Mouse (Mus musculus) liver, embryonic 12.5 days (tissue): ENCODE measurements around the gene Oxgr1. TPM values are rescaled to one million over a fixed set of nuclear protein-coding genes. Genes with fewer than 3 reads are reported as not detected.

Experiments used
- ATAC-seq: fragments of 200-750 bp; cut with Nextera tagmentation; 2 replicates; pipeline ENCODE4 v1.8.0; 2017; ENCODE audit warnings: moderate number of reproducible peaks, mild to moderate bottlenecking, moderate library complexity
- H3K27ac ChIP-seq: fragments of 300-500 bp; sonication (generic); 2 replicates; pipeline ENCODE4 v1.5.1; 2016; ENCODE audit warnings: mild to moderate bottlenecking
- H3K27me3 ChIP-seq: fragments of 300-500 bp; sonication (generic); replicated peaks from 2 replicates; pipeline ENCODE4 v1.6.1; 2016; ENCODE audit warnings: mild to moderate bottlenecking, moderate library complexity
- H3K36me3 ChIP-seq: fragments of 300-500 bp; sonication (generic); 2 replicates; pipeline ENCODE4 v1.6.1; 2016; ENCODE audit warnings: mild to moderate bottlenecking, moderate library complexity
- H3K4me1 ChIP-seq: fragments of 300-500 bp; sonication (generic); 2 replicates; pipeline ENCODE4 v1.6.1; 2016
- H3K4me2 ChIP-seq: fragments of 300-500 bp; sonication (generic); 2 replicates; pipeline ENCODE4 v1.6.1; 2016; ENCODE audit warnings: mild to moderate bottlenecking, moderate library complexity
- H3K4me3 ChIP-seq: fragments of 300-500 bp; sonication (generic); 2 replicates; pipeline ENCODE4 v1.5.1; 2016; ENCODE audit warnings: mild to moderate bottlenecking, moderate library complexity
- H3K9ac ChIP-seq: fragments of 300-500 bp; sonication (generic); 2 replicates; pipeline ENCODE4 v1.6.1; 2016; ENCODE audit warnings: mild to moderate bottlenecking, moderate library complexity
- H3K9me3 ChIP-seq: fragments of 300-500 bp; sonication (generic); replicated peaks from 2 replicates; pipeline ENCODE4 v1.6.1; 2016; ENCODE audit warnings: mild to moderate bottlenecking, moderate library complexity
- WGBS: fragments of 180-500 bp; shearing (Covaris S2); methylation state at CpG from one replicate; pipeline ENCODE4 v1.1.7; 2016; ENCODE audit not compliant: insufficient replicate concordance; 5-methylcytosine and 5-hydroxymethylcytosine counted together
- polyA plus RNA-seq: library from polyadenylated mRNA; unstranded; fragments of >200 nt; fragmentation: Nextera tagmentation; extraction: Ambion mirVana; gene quantifications from 2 replicates; pipeline ENCODE4 v1.2.1, GENCODE M21; 2016

Oxgr1 gene
- polyA plus RNA-seq: not detected in 2 replicates

DNA sequence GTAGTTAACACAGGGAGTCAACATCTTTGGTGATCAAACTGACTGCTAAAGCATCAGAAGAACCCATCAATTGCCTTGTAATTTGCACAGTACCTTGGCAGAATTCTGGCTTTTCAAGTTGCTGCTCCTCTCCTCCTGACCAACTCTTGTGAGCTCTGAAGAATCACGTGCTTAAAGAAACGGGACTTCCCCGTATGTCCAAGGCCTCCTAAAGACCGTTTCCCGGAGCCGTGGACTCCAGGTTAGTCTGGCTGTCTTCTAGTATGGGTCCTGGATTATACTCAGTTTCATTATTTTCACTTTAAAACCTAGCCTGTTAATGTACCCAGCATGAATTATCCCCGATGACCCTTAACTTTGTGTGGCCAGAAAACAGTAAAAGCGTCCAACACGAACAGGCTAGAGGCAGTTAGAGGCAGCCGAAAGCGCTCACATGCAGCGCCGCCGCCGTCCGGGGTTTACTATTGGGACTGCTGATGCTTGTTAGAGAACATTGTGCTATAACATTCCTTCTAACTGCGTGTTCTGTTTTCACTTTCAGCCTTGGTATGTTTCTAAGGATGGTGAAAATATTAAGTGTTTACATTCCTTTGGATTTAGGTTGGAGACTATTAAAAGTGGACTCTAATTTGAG lies at the start of gene Oxgr1:
Gene Oxgr1 (minus strand): TSS at position 249 of the 634 bp plus-strand sequence.
- Histone ChIP-seq H3K27ac (no peak within 1 kb of the TSS), H3K9me3 (peaks cover 7% of the 10 kb centered on the region; the same call in 1 of the 2 replicates), H3K4me1 (no peaks in the 10 kb centered on the region), H3K27me3 (no peaks in the 10 kb centered on the region), H3K4me3 (no peak within 1 kb of the TSS), H3K4me2 (no peak within 1 kb of the TSS), H3K36me3 (no peaks in the 10 kb centered on the region), H3K9ac (no peak within 1 kb of the TSS)
- no peak for ATAC-seq
- 84% methylated on average over 17 of the region's 17 CpGs for WGBS

GRCm38 (mm10) chr14:120090401-120090800 lies 48.2 kb upstream of the Oxgr1 start:
- 67% methylated on average over 1 of the region's 1 CpGs for WGBS
- Histone ChIP-seq H3K36me3 (no peaks in the 10 kb centered on the region), H3K4me1 (no peaks in the 10 kb centered on the region), H3K27me3 (no peaks in the 10 kb centered on the region), H3K4me3 (no peak overlapping the region), H3K9ac (no peak overlapping the region), H3K4me2 (no peak overlapping the region), H3K9me3 (no peaks in the 10 kb centered on the region), H3K27ac (no peak overlapping the region)
- ATAC-seq: no peak

GRCm38 (mm10) chr14:120089649-120090360 lies 47.6 kb upstream of the Oxgr1 start:
- H3K4me2 ChIP-seq: no peak overlapping the region
- H3K4me3 ChIP-seq: no peak overlapping the region
- H3K4me1 ChIP-seq: no peaks in the 10 kb centered on the region
- no peak for ATAC-seq
- H3K27me3 ChIP-seq: no peaks in the 10 kb centered on the region
- no peaks in the 10 kb centered on the region for H3K36me3 ChIP-seq
- H3K27ac ChIP-seq: no peak overlapping the region
- no peak overlapping the region for H3K9ac ChIP-seq
- 62% methylated on average over 14 of the region's 14 CpGs for WGBS
- no peaks in the 10 kb centered on the region for H3K9me3 ChIP-seq

- 74% methylated on average over 7 of the region's 7 CpGs for WGBS
- H3K9ac ChIP-seq: no peak overlapping the region
Measured at GRCm38 (mm10) chr14:120089006-120089648, 46.9 kb upstream of the Oxgr1 start.

GRCm38 (mm10) chr14:120084084-120084667 lies 41.9 kb upstream of the Oxgr1 start:
- Histone ChIP-seq H3K9me3 (no peaks in the 10 kb centered on the region), H3K9ac (no peak overlapping the region), H3K27ac (no peak overlapping the region), H3K4me1 (no peaks in the 10 kb centered on the region), H3K4me3 (no peak overlapping the region), H3K4me2 (no peak overlapping the region), H3K36me3 (no peaks in the 10 kb centered on the region), H3K27me3 (no peaks in the 10 kb centered on the region)
- ATAC-seq: no peak
- 74% methylated on average over 9 of the region's 9 CpGs for WGBS

More at GRCm38 (mm10) chr14:120089006-120089648, 46.9 kb upstream of the Oxgr1 start:
- Histone ChIP-seq H3K4me2 (no peak overlapping the region), H3K4me3 (no peak overlapping the region), H3K27ac (no peak overlapping the region), H3K9me3 (no peaks in the 10 kb centered on the region), H3K27me3 (no peaks in the 10 kb centered on the region), H3K4me1 (no peaks in the 10 kb centered on the region), H3K36me3 (no peaks in the 10 kb centered on the region)
- ATAC-seq: no peak

- H3K4me2 ChIP-seq: no peak overlapping the region
- WGBS: 43% methylated on average over 2 of the region's 2 CpGs
- no peak for ATAC-seq
- no peak overlapping the region for H3K9ac ChIP-seq
- H3K9me3 ChIP-seq: no peaks in the 10 kb centered on the region
- H3K4me1 ChIP-seq: no peaks in the 10 kb centered on the region
- H3K4me3 ChIP-seq: no peak overlapping the region
- no peaks in the 10 kb centered on the region for H3K27me3 ChIP-seq
- H3K27ac ChIP-seq: no peak overlapping the region
- H3K36me3 ChIP-seq: no peaks in the 10 kb centered on the region
Measured at GRCm38 (mm10) chr14:120076192-120076591, 34.0 kb upstream of the Oxgr1 start.

DNA sequence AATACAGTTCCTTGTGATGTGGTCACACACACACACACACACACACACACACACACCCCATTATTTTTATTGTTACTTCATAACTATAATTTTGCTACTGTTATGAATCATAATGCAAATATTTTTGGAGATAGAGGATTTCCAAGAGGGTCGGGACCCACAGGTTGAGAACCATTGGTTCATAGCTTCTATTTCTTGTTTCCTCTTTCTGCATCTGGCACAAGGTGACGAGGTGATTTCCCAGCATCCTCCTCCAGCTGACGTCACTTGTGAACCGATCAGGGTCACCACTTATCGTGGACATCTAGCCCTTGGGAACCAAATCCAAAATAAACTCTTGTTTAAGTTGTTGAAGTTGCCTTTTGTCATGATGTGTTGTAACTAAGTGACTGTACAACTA lies 33.5 kb upstream of the Oxgr1 start:
- Histone ChIP-seq H3K4me2 (no peak overlapping the region), H3K9ac (no peak overlapping the region), H3K27ac (no peak overlapping the region), H3K9me3 (no peaks in the 10 kb centered on the region), H3K27me3 (no peaks in the 10 kb centered on the region), H3K4me3 (no peak overlapping the region), H3K4me1 (no peaks in the 10 kb centered on the region), H3K36me3 (no peaks in the 10 kb centered on the region)
- 53% methylated on average over 5 of the region's 5 CpGs for WGBS
- ATAC-seq: no peak

DNA sequence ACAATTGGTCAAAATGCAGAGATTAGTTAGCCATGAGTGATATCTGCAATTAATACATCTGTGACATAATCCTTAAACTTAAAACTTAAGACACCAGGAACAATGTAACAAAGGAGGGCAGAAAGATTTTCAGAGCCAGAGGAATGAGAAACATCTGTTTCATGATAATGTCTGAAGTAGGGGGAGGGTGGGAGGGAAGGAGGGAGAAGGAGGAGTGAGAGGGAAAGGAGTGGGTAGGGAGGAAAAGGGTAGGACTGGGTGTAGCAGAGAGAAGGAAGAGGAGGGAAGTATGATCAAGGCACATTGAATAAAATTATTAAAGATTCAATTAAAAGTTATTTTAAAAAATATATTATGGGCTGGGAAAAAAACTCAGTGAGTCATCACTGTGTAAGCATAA lies 32.0 kb upstream of the Oxgr1 start:
- H3K9me3 ChIP-seq: no peaks in the 10 kb centered on the region
- no peak overlapping the region for H3K4me2 ChIP-seq
- H3K4me3 ChIP-seq: no peak overlapping the region
- no peaks in the 10 kb centered on the region for H3K36me3 ChIP-seq
- H3K27me3 ChIP-seq: no peaks in the 10 kb centered on the region
- no peak for ATAC-seq
- H3K9ac ChIP-seq: no peak overlapping the region
- H3K27ac ChIP-seq: no peak overlapping the region
- no peaks in the 10 kb centered on the region for H3K4me1 ChIP-seq

DNA sequence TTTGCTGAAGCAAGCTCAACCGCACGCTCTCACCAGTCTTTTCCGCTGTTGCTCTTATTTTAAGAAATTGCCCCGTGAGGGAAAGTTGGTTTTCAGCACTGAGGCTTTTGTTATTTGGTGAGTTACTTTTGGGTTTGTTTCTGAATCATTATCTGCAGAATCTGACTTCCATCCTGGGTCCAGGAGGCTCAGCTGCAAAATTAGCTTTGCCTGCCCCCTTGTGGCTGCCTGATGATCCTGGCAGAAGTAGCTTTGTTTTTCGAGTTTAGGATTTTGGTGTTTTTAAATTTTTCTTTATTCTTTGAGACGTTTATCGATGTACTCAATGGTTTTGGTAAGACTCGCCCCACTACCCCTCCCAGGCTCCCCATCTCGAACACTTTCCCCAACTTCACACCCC lies 18.9 kb upstream of the Oxgr1 start:
- no peaks in the 10 kb centered on the region for H3K4me1 ChIP-seq
- H3K9ac ChIP-seq: no peak overlapping the region

DNA sequence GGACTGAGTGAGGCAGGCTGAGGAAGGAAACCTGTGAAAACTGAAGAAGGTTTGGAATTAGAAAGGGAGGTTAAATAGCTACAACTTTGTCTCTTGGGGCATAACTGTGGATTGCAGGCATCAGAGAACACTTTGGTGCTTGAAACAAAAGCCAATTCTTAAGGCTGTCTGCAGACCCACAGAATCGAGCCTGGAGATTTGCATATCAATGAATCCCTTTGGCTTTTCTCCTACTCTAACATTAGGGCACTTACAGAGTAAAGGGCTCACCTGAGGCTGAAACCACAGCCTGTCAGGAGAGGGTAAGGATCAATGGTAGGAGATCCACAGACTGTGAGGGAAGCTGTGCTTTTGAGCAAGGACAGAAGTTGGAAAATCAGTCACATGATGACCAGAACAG lies 8.8 kb downstream of the Oxgr1 start:
- H3K4me1 ChIP-seq: no peaks in the 10 kb centered on the region
- no peak overlapping the region for H3K9ac ChIP-seq
- H3K4me2 ChIP-seq: no peak overlapping the region
- no peaks in the 10 kb centered on the region for H3K9me3 ChIP-seq
- H3K36me3 ChIP-seq: no peaks in the 10 kb centered on the region
- no peak overlapping the region for H3K4me3 ChIP-seq
- no peaks in the 10 kb centered on the region for H3K27me3 ChIP-seq
- H3K27ac ChIP-seq: no peak overlapping the region
- 17% methylated on average over 1 of the region's 1 CpGs for WGBS
- ATAC-seq: no peak

More for the DNA sequence above, 18.9 kb upstream of the Oxgr1 start:
- H3K4me3 ChIP-seq: no peak overlapping the region
- no peaks in the 10 kb centered on the region; the same call in 1 of the 2 replicates for H3K9me3 ChIP-seq
- H3K4me2 ChIP-seq: no peak overlapping the region
- ATAC-seq: no peak
- no peak overlapping the region for H3K27ac ChIP-seq
- 54% methylated on average over 9 of the region's 9 CpGs for WGBS
- H3K27me3 ChIP-seq: no peaks in the 10 kb centered on the region
- no peaks in the 10 kb centered on the region for H3K36me3 ChIP-seq

- Histone ChIP-seq H3K4me1 (no peaks in the 10 kb centered on the region), H3K4me2 (no peak overlapping the region), H3K9ac (no peak overlapping the region), H3K27ac (no peak overlapping the region), H3K9me3 (no peaks in the 10 kb centered on the region), H3K4me3 (no peak overlapping the region), H3K36me3 (no peaks in the 10 kb centered on the region), H3K27me3 (no peaks in the 10 kb centered on the region)
- 68% methylated on average over 2 of the region's 2 CpGs for WGBS
- no peak for ATAC-seq
Measured at GRCm38 (mm10) chr14:120019948-120020347, 22.3 kb downstream of the Oxgr1 start.
